Mouse (Mus musculus): ENCODE measurements around the gene Fam169b.

DNA sequence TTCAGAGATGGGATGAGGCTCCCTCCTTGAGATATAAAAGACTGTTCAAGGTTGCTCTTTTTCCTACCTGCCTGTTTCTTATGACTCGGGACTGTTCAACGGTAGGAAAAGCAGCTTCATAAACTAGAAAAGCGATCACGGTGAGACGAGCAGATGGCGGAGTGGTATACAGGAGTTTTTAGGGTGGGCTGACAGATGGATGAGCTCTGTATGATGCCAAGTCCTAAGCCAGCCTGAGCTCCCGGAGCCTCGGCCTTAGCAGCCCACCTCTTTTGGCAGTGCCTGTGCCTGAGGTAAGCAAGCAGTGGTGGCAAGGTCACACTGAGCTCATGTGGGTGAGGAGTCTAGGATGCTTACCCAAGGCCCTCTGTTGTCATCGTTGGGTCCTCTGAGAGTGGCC is 42.8 kb upstream of the Fam169b start:
- TF ChIP-seq CTCF (IDR thresholded peaks at IDR 0.05) (no peak), POLR2A (IDR thresholded peaks at IDR 0.05; ENCODE audit: insufficient read depth, low read depth, low read length) (no peak)

Data from heart, adult 2 months (tissue).